Mouse (Mus musculus) olfactory bulb, adult 2 months (tissue): ENCODE measurements at regions not wholly inside any gene's neighbourhood (a gene's known extent, or its start where the extent isn't known, plus 50 kb on each side); places are given as distances from the start of the nearest gene placed in this dataset.

ENCODE experiments used
- CTCF ChIP-seq: fragments of 200-500 bp; IDR thresholded peaks from 2 replicates; pipeline ENCODE4 v1.5.1; 2012; ENCODE audit warnings: low read depth, mild to moderate bottlenecking, low read length, moderate library complexity; ENCODE audit not compliant: insufficient read depth
- POLR2A ChIP-seq: fragments of 200-500 bp; IDR thresholded peaks from 2 replicates; pipeline ENCODE4 v1.6.1; 2012; ENCODE audit warnings: mild to moderate bottlenecking, low read depth, low read length, moderate library complexity; ENCODE audit not compliant: insufficient read depth

DNA sequence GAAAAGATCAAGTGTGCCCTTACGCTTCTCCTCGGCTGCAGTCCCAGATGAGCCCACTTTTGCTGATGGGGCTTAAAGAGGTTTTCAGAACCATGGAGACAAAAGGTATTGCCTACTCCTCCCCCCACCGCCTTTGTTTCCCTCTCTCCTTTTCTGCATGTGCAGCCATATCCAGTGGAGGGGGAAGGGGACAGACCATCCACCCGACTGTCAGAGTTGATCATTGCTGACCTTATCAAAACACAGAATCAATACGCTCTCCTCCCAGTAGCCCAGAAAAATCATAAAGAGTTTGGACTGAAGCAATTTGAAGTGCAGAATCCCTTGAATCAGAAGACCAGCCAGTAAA lies 159.9 kb upstream of the Ppp2r3a start:
- TF ChIP-seq CTCF = no peak
- TF ChIP-seq POLR2A = no peak
